Mouse (Mus musculus) urinary bladder, postnatal 25 days (tissue): ENCODE data around the gene Rbks.

Experiments
- DNase-seq: peaks from one replicate; pipeline ENCODE4 v3.0.0; 2022; ENCODE audit warnings: low spot score

Rbks gene

DNA sequence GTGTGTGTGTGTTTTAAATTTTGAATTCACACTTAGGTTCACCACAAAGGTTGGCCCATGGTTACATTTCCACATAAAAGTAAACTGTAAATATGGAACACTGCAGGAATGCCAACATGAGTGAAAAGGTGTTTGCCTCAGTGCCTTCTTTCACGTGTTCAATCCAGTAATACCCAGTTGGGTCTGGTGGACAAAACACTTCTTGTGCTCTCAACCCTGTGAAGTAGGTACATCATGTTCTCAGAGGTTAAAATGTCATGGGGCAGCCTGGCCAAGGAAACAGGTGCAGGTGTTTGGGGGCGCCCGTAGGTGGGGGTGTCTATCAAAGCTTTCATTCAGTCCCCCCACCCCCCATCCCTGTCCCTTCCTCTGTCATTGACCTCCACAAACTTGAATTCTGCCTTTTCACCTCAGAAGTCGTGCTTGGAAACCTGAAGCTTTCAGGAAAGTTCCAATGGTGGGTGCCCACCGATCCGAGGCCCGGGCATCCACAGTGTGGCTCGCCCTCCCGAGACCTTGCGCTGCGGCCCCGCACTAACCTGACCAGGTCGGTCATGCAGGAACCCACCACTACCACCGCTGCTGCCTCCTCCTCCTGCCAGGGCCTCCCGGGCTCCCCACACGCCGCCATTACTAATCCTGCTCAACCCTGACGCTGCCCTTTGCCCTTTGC is at the start of gene Rbks:
TSS of gene Rbks (minus strand) at position 657 of the 673 bp plus-strand sequence.
- DNase-seq: no peak

- DNase-seq: no peak
These were observed 45.1 kb upstream of the Rbks start for GRCm38 (mm10) chr5:31742521-31743031.

DNA sequence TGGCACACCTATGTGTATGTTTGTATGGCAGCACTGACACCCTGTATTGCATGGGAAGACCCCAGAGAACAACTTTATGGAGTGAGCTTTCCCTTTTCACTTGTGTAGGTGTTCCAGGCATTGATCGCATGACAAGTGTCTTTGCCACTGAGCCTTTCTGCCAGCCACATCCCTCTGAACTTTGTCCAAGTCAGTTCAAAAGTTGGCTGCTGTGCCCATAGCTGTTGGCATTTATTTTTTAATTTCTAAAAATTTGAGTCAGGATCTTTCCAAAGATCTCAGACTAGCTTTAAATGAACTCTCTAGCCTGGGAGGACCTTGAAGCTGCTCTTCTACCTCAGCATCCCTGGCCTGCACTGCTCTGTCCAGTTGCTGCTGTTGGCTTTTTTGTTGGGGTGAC is 44.5 kb upstream of the Rbks start:
- no peak for DNase-seq

GRCm38 (mm10) chr5:31732644-31733338 is 35.4 kb upstream of the Rbks start:
- no peak for DNase-seq

DNA sequence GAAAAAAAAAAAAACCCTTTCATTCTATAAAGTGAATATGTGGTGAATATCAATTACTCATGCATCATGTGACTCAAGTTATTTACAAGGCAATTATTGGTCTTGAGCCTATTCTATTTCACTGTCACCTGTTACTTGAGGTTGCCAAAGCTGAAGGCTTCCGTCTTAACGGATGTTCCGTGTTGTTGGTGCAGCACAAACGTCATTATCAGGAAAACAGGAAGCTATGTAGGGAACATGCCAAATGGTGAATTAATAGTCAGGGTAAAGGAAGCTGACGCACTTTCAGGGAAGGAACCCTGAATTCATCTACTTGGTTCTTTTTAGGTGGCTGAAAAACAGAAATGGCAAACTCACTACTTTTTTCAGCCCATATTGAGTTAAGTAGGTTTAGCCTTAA is 30.0 kb upstream of the Rbks start:
- DNase-seq: no peak

DNA sequence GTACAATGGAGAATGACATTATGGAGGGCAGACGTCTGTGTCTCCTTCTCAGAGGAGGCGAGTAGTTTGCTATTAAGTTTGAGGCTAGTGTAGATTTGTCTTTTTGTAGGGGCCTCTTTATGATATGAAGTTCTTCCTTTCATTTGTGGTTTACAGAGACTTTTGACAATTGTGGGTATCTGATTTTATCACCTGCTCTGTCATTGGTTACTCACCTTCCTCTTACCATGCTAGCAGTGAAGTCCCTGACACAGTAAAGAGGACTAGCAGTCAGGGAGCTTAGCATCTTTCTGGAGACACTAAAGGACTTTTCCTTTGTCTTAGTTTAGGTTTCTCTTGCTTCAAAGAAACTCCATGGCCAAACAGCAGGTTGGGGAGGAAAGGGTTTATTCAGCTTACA is 28.5 kb upstream of the Rbks start:
- DNase-seq: no peak

- no peak for DNase-seq
These were observed 27.1 kb upstream of the Rbks start for GRCm38 (mm10) chr5:31724519-31724918.

DNA sequence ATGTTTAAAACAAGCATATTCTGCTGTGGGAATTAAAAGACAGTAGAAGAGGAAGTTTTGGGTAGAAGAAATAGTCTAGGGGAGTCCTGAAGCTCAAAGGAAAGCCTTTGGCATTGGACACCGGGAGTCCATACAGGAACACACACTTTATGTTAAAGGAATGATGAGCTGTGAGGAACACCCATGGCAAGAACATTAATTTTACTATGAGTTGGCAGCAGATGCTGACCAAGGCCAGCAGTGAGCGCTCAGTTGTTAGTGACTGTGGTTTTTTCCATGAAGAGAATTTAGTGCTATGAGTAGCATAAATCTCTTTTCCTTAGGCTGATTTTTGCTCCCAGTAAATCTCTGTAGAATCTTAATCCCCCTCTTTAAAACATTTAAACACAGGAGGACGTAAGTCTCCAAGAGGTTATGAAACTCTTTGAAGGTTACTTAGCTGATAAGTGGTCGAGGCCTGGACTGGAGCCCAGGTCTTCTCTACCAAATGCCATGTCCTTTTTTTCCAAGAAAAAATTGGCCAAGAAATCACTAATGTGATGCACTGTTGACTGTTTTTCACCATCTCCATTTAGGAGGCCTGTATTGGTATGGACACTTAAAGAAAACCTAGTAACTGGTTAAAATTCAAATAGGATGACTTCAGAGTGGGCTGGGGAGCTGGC is 18.2 kb upstream of the Rbks start:
- DNase-seq: no peak

GRCm38 (mm10) chr5:31713841-31714264 is 16.4 kb upstream of the Rbks start:
- no peak for DNase-seq

DNA sequence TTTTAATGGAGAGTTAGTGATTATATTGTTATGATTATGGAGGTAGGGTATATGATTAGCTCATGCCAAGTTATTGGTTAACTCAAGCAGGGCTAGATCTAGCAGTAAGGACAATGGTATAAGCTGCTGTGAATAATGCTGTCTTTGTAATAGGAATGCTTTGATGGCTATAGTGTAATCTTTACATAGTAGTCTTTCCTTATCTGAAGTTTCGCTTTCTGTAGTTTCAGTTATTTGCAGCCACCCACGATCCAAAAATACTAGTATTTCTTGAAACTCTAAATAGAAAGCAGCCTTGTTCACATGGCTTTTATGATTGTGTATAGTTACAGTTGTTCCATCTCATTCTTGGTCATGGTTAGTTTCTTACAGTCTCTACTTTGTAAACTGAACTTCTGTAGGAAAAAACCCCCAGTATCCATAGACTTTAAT is 15.9 kb upstream of the Rbks start:
- no peak for DNase-seq

GRCm38 (mm10) chr5:31709389-31709788 is 12.0 kb upstream of the Rbks start:
- DNase-seq: no peak

- DNase-seq: no peak
These were observed 9.4 kb upstream of the Rbks start for GRCm38 (mm10) chr5:31706826-31707225.

DNA sequence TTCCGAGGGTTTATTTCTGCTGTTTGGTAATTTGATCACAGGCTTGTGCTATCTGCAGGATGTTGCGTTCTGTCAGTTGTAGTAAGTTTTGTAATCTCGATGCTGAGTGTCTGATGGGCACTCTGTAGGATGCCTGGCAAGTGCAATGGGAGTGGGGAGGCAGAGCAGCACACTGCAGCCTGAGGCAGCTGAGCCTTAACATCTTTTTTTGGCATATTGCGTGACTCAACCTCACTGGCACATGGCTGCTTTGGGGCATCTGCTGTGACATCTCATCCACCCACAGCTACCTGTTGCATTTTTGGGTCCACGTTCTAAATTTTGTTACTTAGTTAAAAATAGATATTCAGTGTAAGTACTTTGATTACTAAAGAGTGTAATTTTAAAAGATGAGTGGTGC is 7.5 kb upstream of the Rbks start:
- no peak for DNase-seq

GRCm38 (mm10) chr5:31699397-31699796 is 2.0 kb upstream of the Rbks start:
- no peak for DNase-seq

DNA sequence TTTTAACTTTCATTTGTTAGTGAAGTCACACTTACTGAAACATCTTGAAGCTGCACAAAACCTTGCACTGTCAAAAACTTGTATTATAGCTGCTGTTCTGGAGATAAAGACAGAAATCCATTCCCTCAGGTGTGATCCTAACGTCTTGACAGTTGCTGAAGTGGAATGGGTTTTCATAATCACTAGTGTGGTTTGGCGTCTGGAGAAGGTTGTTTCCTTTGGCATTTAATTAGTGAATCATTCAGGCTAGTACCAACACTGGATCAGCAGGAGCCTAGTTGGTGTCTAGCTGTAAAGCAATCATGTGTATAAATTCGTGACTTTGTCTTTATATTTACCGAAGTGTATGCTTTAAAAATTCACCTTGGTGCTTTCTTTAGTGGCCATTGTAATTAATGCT is 1.5 kb upstream of the Rbks start:
- no peak for DNase-seq

DNA sequence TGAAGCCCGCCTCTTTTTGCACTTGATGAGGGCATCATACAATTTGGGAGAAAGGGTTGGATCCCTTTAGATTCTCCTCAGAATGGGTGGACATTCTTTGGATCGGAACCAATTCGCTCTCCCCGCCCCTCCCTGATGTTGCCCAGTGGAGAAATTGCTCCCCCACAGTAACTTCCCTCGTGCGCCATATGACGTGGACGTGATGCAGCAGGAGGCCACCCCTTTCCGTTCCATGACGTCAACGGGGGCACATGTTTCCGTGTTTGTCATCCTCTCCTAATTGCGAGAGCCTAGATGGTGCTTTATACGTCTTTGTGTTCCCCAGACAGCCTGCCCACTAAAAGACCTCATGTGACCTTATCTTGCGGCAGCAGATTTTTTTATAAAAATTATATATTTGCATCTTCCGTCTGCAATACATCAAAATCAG is 885 bp upstream of the Rbks start:
- DNase-seq: peak; percentile 78

DNA sequence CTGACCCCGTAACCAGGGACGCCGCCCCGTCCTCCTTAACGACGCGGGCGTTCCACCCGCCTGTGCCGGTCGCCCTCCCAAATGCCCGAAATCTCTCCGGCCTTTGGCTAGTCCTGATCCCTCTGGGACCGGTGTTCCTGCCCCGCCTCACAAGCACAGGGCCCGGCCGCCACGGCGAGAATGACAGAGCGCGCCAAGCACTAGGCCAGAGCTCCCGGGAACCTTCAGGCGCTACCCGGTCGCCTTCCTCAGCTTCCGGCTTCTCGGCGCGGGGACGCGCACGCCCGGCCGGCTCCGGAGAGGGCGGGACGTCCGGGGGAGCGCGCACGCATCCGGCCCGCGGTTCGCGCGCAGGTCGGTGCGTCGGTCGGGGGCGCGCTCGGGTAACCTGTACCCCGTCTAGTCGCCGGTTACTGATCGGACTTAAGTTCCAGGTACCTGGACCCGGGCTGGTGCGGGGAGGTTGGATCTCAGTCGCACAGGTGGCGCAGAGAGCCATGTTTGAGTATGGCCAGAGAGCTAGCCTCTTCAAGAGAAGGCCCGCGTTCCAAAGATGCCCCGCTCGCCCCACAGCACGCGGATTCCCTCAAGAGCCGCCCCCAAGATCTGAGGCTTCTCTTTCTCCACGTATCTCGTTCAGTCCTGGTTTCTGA is 343 bp upstream of the Rbks start, which contains the start of gene Babam2:
TSS of gene Babam2 (plus strand) at position 41 of the 653 bp plus-strand sequence.
- DNase-seq: peak; percentile 86

DNA sequence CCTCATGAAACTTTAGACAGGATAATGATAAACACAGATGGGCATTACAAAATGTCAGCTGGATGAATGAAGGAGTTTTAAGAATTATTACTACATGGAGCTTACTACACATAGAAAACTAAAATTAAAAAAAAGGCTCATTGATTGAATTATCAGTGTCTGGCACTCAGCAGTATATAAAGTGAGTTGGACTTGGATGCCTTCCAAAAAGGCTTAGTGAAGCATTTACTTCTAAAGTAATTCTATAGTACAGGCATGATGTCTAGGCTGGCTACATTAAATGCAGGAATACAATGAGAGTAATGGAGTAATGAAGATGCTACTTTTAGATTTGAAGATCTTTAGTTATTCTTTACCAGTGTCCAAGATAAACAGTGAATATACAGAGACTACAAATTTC is 4.2 kb downstream of the Rbks start:
- no peak for DNase-seq

- no peak for DNase-seq
These were observed 9.5 kb downstream of the Rbks start for GRCm38 (mm10) chr5:31687972-31688371.

DNA sequence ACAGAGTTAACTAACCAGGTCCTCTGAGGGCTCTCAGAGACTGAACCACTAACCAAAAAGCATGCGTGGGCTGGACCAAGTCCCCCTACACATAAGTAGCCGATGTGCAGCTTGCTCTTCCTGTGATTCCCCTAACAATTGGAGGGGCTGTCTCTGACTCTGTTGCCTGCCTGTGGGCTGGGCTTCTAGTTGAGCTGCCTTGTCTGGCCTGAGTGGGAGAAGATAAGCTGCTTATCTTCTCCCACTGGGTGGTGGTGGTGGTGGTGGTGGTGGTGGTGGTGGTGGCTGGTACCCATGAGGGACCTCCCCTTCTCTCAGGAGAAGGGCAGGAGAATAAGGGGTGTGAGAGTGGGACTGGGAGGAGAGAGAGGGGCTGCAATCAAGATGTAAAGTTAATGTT is 11.4 kb downstream of the Rbks start:
- DNase-seq: no peak

DNA sequence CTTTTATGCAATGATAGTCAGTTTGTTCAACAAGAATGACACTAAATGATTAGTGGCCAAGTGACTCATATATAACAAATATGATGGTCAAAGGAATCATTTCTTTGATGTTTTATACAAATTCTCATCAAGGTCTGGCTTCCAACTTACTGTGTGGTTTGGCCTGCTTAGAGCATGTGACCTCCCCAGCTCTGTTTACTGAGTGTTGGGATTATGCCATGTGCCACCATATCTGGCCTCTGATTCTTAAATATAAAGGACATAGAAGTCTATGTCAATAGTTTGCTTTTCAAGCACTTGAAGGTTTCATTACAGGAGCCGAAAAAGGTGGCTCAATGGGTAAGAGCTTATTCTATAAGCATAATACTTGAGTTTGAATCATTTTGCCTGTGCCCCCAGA is 15.1 kb downstream of the Rbks start:
- DNase-seq: no peak

- no peak for DNase-seq
These were observed 17.2 kb downstream of the Rbks start for GRCm38 (mm10) chr5:31680183-31680582.
